Mouse (Mus musculus): ENCODE measurements around the gene Erich6.
"Not testable (repeated sequence)": the region's sequence is repeated elsewhere in the genome, so short reads cannot be mapped to it uniquely, and the experiment has no call there.

Gene Erich6

DNA sequence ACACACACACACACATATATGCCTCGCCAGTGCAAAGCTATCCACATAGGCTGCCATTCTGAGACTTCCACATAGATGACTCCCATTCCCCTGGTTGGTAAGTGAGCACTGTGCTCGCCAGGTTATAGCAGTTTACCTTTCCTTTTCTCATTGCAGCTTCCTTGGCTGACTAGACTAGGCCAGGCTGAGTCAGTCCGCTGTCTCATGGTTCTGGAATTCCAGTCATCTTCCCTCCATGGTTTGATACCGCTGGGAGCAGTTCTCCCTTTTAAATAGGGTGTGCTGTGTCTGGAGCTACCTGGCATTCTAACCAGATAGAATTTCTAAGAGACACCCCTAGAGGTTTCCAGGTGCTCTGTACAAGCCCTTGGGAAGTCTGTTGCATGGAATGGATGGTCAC, 9.2 kb upstream of the Erich6 start:
- no peak for DNase-seq (ENCODE audit: low spot score in 2 of 2)

GRCm38 (mm10) chr3:58631693-58632092, 5.3 kb downstream of the Erich6 start:
- no peak for DNase-seq (ENCODE audit: low spot score in 2 of 2)

GRCm38 (mm10) chr3:58624981-58625380, 12.0 kb downstream of the Erich6 start:
- no peak for DNase-seq (ENCODE audit: low spot score in 2 of 2)

GRCm38 (mm10) chr3:58622665-58623394, 14.2 kb downstream of the Erich6 start:
- DNase-seq (ENCODE audit: low spot score in 2 of 2): no peak

DNA sequence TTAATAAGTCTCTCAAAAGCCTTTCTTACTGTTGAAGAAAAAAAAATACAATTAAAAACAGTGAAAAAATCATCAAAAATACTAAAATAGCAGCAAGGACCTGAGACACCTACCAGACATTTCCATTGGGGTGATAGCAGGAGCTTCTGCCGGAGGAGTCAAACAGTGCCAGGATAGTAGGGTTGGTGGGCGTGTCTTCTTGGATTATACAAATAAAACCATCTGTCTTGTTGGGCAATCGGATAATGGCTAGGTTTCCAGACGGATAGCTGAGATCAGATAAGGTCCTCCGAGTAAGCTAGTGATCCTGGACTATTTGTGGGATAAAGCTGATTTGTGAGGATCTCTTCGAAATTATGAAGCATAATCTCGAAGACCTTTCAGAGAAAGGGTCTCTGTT, 15.9 kb downstream of the Erich6 start:
- no peak for DNase-seq (ENCODE audit: low spot score in 2 of 2)

DNA sequence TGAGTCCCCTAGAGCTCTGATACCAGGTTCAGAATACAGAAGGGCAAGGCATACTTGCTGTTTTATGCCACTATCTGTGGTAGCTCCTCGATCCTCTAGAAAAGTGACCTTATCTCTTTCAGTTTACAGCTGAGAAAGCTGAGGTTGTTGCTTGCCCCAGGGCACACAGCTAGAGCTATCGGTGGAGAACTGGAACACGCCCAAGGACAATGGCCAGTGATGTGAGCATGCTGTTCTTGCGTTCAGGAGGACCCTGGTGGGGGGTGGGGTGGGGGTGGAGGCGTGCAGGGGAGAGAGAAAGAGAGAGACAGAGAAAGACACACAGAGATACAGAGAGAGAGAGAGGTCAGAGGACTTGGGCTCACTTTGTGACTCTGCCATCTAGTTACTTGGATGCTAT, 27.0 kb downstream of the Erich6 start:
- no peak for DNase-seq (ENCODE audit: low spot score in 2 of 2)

DNA sequence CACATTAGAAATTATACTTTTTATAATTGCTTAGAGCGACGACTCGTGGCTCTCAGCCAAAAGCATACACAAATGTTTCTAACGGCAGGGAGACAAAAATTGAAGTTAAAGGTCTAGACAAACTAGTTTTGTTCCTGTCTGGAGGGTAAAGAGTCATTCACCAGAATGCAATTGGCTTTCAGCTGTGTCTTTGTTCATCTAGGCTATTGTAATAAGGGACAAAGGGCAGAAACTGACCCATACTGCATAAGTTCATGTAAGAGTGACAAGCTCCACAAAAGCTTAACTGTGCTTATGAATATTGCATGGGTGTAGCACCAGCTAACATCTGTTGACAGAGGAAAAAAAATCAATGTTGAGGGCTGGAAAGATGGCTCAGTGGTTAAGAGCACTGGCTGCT, 28.5 kb downstream of the Erich6 start:
- DNase-seq (ENCODE audit: low spot score in 2 of 2): no peak

DNA sequence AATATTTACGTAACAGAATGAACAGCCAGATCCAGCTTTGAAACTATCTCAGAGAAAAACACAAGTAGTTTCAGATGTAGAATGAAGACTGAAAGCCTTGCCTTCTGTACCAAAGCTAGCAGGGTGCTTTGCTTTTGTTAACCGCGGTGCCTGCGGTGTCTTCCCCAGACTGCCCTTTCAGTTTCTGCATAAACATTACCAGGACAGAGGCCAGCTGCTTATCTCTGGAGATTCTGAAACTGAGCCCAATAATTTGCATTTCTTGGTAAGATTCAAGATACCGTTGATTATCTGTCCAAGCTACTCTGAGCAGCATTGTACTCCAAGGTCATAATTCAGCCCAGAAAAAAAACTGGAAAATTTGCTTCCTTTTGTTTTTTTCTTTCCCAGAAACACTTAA, 43.4 kb downstream of the Erich6 start:
- no peak for DNase-seq (ENCODE audit: low spot score in 2 of 2)

DNA sequence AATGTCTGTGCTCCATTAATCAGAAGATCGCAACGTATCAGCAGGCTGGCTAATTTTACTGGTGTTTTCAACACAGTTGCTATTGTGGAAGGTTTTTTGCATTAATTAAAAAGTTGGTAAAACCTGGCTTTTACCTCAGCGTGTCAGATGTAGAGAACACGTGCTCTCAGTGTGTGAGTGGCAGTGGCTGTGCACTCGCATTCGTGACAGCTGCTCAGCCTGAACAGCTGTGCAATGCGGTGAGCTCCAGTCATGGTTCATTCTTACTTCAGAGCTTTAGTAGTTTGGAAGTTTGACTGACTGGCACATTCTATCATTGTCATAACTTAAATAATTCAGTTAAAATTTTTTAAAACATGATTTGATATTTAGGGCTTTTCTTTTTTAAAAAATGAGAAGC, 44.3 kb downstream of the Erich6 start:
- not testable (repeated sequence) for DNase-seq (ENCODE audit: low spot score in 2 of 2)

GRCm38 (mm10) chr3:58590544-58590943, 46.5 kb downstream of the Erich6 start:
- not testable (repeated sequence) for DNase-seq (ENCODE audit: low spot score in 2 of 2)

- no peak for DNase-seq (ENCODE audit: low spot score in 2 of 2)
These were observed 54.1 kb downstream of the Erich6 start for GRCm38 (mm10) chr3:58582788-58583426.

DNA sequence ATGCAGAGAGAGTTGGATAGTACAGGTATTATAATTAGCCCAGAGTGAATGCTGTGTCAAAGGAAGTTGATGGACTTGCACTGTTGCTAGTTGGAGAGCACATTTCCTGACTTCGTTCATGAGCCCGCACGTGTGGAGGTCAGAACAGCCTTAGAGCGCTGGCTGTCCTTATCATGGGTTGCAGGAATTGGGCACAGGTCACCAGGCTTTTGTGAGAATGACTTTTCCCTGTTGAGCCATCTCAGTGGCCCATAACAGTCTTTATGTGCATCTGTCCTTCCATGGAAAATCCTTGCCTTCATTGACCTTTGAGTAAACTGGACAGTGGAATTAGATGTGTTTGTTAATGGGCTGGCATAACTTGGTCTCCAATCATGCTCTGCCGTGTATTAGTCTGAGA, 54.7 kb downstream of the Erich6 start:
- DNase-seq (ENCODE audit: low spot score in 2 of 2): no peak

DNA sequence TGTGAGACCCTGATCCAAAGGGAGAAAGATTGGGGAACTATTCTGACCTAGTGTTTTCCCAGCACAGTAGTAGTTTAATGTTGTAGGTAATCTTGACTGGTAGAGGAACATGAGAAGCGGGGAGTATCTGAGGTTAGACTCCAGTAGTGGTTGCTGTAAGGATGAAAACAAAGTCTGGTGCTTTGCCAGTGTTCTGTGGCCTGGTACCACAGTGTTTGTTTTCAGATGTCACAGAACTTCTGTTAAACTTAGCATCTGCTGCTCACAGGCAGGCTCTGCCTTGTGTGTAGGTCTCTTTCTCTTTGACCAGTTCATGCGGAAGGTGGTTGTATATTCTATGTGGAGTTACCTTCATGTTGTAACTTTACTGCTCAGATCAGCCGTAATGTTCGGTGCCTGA, 55.5 kb downstream of the Erich6 start:
- no peak for DNase-seq (ENCODE audit: low spot score in 2 of 2)

GRCm38 (mm10) chr3:58577506-58578050, 59.4 kb downstream of the Erich6 start:
- DNase-seq (ENCODE audit: low spot score in 2 of 2): no peak

- DNase-seq (ENCODE audit: low spot score in 2 of 2): peak; percentile 33 to 56
These were observed 59.9 kb downstream of the Erich6 start for GRCm38 (mm10) chr3:58577067-58577503.

DNA sequence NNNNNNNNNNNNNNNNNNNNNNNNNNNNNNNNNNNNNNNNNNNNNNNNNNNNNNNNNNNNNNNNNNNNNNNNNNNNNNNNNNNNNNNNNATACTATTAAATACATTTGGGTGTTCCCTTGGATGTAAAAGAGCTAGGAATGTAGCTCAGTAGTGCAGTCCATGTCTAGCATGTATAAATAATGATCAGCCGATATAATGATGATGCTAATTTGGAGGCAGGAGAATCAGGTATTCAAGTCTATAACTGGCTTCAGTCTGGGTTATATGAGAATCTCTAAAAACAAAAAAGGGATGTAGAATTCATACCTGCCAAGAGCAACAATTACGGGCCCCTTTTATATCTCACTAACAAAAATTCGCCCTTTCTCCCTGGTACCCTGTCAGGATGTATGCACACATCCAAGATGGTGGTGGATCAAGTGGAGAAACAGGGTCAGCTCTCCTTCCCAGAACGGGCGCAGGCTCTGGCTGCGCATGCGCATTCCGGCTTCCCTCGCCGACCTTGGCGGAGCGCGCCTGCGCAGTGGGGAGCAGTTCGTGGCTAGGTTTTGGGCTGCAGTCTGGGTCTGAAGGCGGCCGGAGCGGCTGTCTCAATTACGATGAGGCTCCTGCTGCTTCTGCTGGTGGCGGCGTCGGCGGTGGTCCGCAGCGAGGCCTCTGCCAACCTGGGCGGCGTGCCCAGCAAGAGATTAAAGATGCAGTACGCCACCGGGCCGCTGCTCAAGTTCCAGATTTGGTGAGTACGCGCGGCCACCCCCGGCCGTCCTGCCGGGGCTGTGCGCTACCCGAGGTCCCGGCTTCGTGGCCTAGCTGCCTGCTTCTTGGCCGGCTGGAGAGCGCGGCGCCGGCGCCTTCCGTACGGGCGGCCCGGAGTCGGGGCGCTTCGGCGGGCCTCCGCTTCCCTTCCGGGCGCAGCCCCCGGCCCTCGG, 60.6 kb downstream of the Erich6 start, which contains the start of gene Selenot:
Gene Selenot (plus strand): TSS at position 500 of the 930 bp plus-strand sequence.
- DNase-seq (ENCODE audit: low spot score in 2 of 2): peak; percentile 95 to 96

DNA sequence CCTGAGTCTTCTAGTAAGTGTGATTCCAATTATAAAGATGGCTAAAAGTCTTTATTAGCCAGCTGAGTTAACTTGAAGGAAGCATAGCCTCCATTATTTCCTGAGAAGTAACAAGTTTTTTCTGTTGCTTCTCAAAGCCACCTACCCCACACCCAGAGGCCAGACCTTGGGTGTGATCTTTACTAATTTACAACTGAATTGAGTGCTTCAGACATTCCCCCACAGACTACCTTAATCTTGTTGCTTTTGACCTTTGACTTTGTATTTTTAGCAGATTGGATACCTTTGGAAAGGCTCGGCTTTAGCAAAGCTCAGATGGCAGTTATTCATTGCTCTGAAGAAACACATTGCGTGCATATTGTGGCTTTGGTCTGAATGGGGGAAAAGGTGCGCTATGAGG, 66.2 kb downstream of the Erich6 start:
- DNase-seq (ENCODE audit: low spot score in 2 of 2): no peak
